Mouse (Mus musculus): ENCODE measurements at regions not wholly inside any gene's neighbourhood (a gene's known extent, or its start where the extent isn't known, plus 50 kb on each side); places are given as distances from the start of the nearest gene placed in this dataset.
"Not testable (repeated sequence)": the region's sequence is repeated elsewhere in the genome, so short reads cannot be mapped to it uniquely, and the experiment has no call there.

GRCm38 (mm10) chr6:18566934-18567333 lies 52.3 kb upstream of the Cttnbp2 start:
- WGBS = 88% methylated on average over 2 of the region's 2 CpGs
- not testable (repeated sequence) for H3K9me3 ChIP-seq; DNase-seq (ENCODE audit: extremely low spot score, low spot score); H3K27ac ChIP-seq; H3K27me3 ChIP-seq (ENCODE audit: poor library complexity, severe bottlenecking); H3K4me3 ChIP-seq; H3K36me3 ChIP-seq (replicated peaks); H3K4me1 ChIP-seq

GRCm38 (mm10) chr6:18569221-18569620 lies 54.6 kb upstream of the Cttnbp2 start:
- no peaks in the 10 kb centered on the region for H3K36me3 ChIP-seq (replicated peaks)
- WGBS = 83% methylated on average over 2 of the region's 2 CpGs
- no peaks in the 10 kb centered on the region for H3K4me1 ChIP-seq
- no peak overlapping the region for H3K4me3 ChIP-seq
- DNase-seq (ENCODE audit: extremely low spot score, low spot score) = no peak
- H3K27ac ChIP-seq = no peak overlapping the region
- no peaks in the 10 kb centered on the region for H3K9me3 ChIP-seq
- no peaks in the 10 kb centered on the region for H3K27me3 ChIP-seq (ENCODE audit: poor library complexity, severe bottlenecking)

- DNase-seq (ENCODE audit: extremely low spot score, low spot score) = no peak
- Histone ChIP-seq H3K9me3 (no peaks in the 10 kb centered on the region), H3K36me3 (replicated peaks) (no peaks in the 10 kb centered on the region), H3K4me3 (no peak overlapping the region), H3K27ac (no peak overlapping the region), H3K27me3 (ENCODE audit: poor library complexity, severe bottlenecking) (no peaks in the 10 kb centered on the region), H3K4me1 (no peaks in the 10 kb centered on the region)
Observed at GRCm38 (mm10) chr6:18578501-18578900, 63.9 kb upstream of the Cttnbp2 start.

- no peak for DNase-seq (ENCODE audit: extremely low spot score, low spot score)
- Histone ChIP-seq H3K27me3 (ENCODE audit: poor library complexity, severe bottlenecking) (no peaks in the 10 kb centered on the region), H3K27ac (no peak overlapping the region), H3K4me3 (no peak overlapping the region), H3K36me3 (replicated peaks) (no peaks in the 10 kb centered on the region), H3K4me1 (no peaks in the 10 kb centered on the region), H3K9me3 (no peaks in the 10 kb centered on the region)
Observed at GRCm38 (mm10) chr6:18589436-18589835, 74.8 kb upstream of the Cttnbp2 start.

DNA sequence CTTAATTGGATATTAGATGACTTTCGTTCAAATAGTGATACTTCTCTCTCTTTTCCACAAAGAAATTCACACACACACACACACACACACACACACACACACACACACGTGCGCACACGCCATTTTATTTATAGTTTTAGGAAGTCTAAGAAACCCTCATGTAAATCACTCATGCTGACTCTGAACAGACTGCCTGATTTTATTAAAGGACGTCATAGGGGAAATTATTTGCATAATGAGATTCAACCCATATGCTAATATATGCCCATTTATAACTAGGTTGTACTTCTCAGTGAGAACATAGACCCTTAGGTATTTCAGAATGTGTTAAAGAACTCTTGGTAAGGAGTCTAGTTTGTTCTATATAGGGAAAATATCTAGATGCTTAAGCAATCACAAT lies 82.0 kb upstream of the Cttnbp2 start:
- no peak for DNase-seq (ENCODE audit: extremely low spot score, low spot score)
- H3K36me3 ChIP-seq (replicated peaks) = no peaks in the 10 kb centered on the region
- 92% methylated on average over 5 of the region's 5 CpGs for WGBS
- no peak overlapping the region for H3K27ac ChIP-seq
- H3K4me3 ChIP-seq = no peak overlapping the region
- H3K4me1 ChIP-seq = no peaks in the 10 kb centered on the region
- H3K9me3 ChIP-seq = no peaks in the 10 kb centered on the region
- no peaks in the 10 kb centered on the region for H3K27me3 ChIP-seq (ENCODE audit: poor library complexity, severe bottlenecking)

DNA sequence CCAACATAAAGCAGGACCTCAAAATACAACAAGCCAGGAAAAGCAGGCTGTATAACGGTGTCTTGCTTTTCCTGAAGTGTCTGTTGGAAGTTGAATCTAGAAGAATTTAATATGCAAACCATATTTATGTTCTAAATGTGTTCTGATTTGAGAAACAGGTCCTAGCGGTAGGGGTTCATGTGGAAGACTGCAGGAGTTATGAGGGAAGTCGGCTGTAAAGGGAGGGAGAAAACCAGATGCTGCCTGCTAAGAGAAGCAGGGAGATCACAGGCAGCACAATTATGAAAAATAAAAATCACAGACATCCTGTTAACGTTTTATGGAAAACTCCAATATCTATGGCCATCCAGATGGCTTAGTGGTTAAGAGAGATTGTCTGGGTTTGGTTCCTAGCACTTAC lies 85.0 kb upstream of the Cttnbp2 start:
- Histone ChIP-seq H3K36me3 (replicated peaks) (no peaks in the 10 kb centered on the region), H3K27ac (no peak overlapping the region), H3K4me3 (no peak overlapping the region), H3K27me3 (ENCODE audit: poor library complexity, severe bottlenecking) (no peaks in the 10 kb centered on the region), H3K9me3 (0 out of 2 replicates have a peak, but pooled peaks cover 3% of the 10 kb centered on the region), H3K4me1 (no peaks in the 10 kb centered on the region)
- WGBS = 90% methylated on average over 4 of the region's 4 CpGs
- DNase-seq (ENCODE audit: extremely low spot score, low spot score) = no peak

DNA sequence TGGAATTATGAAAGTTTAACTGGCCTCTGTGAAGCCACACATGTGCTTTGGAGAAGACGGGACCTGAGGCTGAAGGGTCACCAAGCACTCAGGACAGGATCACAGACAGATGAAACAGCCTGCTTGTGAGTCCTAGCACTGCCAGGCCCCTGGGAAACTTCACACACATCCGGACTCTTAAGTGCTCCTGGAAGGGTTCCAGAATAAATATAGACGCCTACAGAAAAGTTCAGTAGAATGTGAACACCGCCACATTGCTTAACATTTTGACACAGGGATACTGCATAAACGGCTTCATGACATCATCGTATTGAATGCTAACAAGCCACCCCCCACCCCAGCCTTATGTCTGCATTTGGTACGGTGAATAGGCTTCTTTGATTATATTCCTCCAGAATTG lies 87.3 kb upstream of the Cttnbp2 start:
- H3K4me3 ChIP-seq = no peak overlapping the region
- H3K9me3 ChIP-seq = 0 out of 2 replicates have a peak, but pooled peaks cover 3% of the 10 kb centered on the region
- 88% methylated on average over 7 of the region's 7 CpGs for WGBS
- no peaks in the 10 kb centered on the region for H3K27me3 ChIP-seq (ENCODE audit: poor library complexity, severe bottlenecking)
- no peaks in the 10 kb centered on the region for H3K4me1 ChIP-seq
- no peak overlapping the region for H3K27ac ChIP-seq
- H3K36me3 ChIP-seq (replicated peaks) = no peaks in the 10 kb centered on the region
- no peak for DNase-seq (ENCODE audit: extremely low spot score, low spot score)

DNA sequence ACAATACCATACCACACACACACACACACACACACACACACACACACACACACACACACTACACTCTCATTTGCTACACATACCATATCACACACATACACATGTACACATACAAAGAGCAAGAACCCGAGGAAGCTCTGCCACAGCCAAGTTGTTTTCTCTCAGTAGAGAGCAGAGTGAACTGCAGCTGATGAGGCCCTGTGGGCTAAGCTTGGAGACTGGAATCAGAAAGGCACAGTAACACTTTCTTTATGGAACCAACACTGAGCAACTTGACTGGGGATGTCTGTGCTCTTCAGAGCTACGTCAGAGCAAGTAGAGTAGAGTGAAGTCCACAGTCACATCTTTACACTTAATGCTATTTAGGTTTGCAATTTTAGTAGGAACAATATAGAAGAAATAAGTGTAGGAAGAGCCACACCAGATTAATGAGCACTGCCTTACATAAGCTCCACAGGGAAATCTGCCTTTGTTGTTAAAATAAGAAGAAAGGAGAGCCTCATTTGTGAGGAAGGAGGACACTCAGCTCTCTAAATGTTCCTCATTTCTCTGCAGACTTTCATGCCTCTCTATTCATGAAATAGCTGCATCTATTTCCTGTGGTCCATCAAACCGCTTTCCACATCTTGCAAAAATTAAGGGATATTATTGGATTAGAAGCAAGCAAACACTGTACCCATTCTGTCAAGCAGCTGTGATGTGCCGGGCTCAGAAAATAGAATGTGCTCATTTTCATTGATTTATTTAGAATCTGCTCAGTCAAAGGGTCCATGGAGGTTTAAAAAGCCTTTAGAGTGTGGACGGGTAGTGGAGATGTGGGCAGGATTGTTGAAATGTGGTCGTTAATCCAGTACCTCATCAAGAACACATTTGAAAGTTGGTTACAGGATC lies 107.0 kb upstream of the Cttnbp2 start:
- Histone ChIP-seq H3K4me3 (no peak overlapping the region), H3K36me3 (replicated peaks) (no peaks in the 10 kb centered on the region), H3K4me1 (peaks cover 5% of the 10 kb centered on the region; the same call in 1 of the 2 replicates), H3K27ac (no peak overlapping the region), H3K27me3 (ENCODE audit: poor library complexity, severe bottlenecking) (no peaks in the 10 kb centered on the region), H3K9me3 (no peaks in the 10 kb centered on the region)
- 74% methylated on average over 6 of the region's 6 CpGs for WGBS
- no peak for DNase-seq (ENCODE audit: extremely low spot score, low spot score)

DNA sequence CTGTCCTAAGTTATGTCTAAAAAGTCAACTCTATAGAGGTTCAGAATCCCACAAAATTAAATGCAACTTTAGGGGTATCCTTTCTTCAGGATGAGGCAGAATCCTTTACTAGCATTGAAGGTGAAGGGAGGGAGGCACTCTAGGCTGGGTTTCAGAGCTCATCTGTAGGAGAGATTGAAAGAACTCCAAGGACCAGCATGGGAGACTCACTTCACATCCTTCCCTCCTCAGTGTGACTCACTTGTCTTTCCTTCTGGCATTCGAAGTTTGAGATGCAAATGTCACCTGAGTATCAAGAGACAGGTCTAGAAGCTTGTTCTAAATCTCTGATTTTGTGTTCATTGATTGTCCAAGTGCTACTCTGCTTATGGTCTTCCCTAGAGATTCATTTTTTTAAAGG lies 113.9 kb upstream of the Cttnbp2 start:
- H3K4me3 ChIP-seq = no peak overlapping the region
- 59% methylated on average over 1 of the region's 1 CpGs for WGBS
- no peak overlapping the region for H3K27ac ChIP-seq
- no peaks in the 10 kb centered on the region for H3K36me3 ChIP-seq (replicated peaks)
- H3K27me3 ChIP-seq (ENCODE audit: poor library complexity, severe bottlenecking) = no peaks in the 10 kb centered on the region
- no peak for DNase-seq (ENCODE audit: extremely low spot score, low spot score)
- H3K4me1 ChIP-seq = no peaks in the 10 kb centered on the region
- no peaks in the 10 kb centered on the region for H3K9me3 ChIP-seq

- 86% methylated on average over 2 of the region's 2 CpGs for WGBS
- no peak overlapping the region for H3K4me3 ChIP-seq
- peaks cover 9% of the 10 kb centered on the region for H3K9me3 ChIP-seq
- H3K27me3 ChIP-seq (ENCODE audit: poor library complexity, severe bottlenecking) = no peaks in the 10 kb centered on the region
- H3K27ac ChIP-seq = no peak overlapping the region
- H3K36me3 ChIP-seq (replicated peaks) = no peaks in the 10 kb centered on the region
- no peaks in the 10 kb centered on the region for H3K4me1 ChIP-seq
- no peak for DNase-seq (ENCODE audit: extremely low spot score, low spot score)
Observed at GRCm38 (mm10) chr6:18633540-18634200, 119.0 kb upstream of the Cttnbp2 start.

- no peaks in the 10 kb centered on the region for H3K27me3 ChIP-seq (ENCODE audit: poor library complexity, severe bottlenecking)
- no peaks in the 10 kb centered on the region for H3K36me3 ChIP-seq (replicated peaks)
- peaks cover 9% of the 10 kb centered on the region for H3K9me3 ChIP-seq
- H3K4me3 ChIP-seq = no peak overlapping the region
- peaks cover 7% of the 10 kb centered on the region for H3K4me1 ChIP-seq
- 28% methylated on average over 3 of the region's 3 CpGs for WGBS
- no peak overlapping the region for H3K27ac ChIP-seq
- no peak for DNase-seq (ENCODE audit: extremely low spot score, low spot score)
Observed at GRCm38 (mm10) chr6:18639712-18640383, 125.2 kb upstream of the Cttnbp2 start.

- no peaks in the 10 kb centered on the region for H3K27me3 ChIP-seq (ENCODE audit: poor library complexity, severe bottlenecking)
- H3K36me3 ChIP-seq (replicated peaks) = no peaks in the 10 kb centered on the region
- no peaks in the 10 kb centered on the region for H3K4me1 ChIP-seq
- no peak for DNase-seq (ENCODE audit: extremely low spot score, low spot score)
- no peak overlapping the region for H3K4me3 ChIP-seq
- 84% methylated on average over 5 of the region's 5 CpGs for WGBS
- no peaks in the 10 kb centered on the region for H3K9me3 ChIP-seq
- H3K27ac ChIP-seq = no peak overlapping the region
Observed at GRCm38 (mm10) chr6:18648898-18649591, 134.4 kb upstream of the Cttnbp2 start.
